Mouse (Mus musculus): ENCODE measurements at regions not wholly inside any gene's neighbourhood (a gene's known extent, or its start where the extent isn't known, plus 50 kb on each side); places are given as distances from the start of the nearest gene placed in this dataset.
A peak's percentile ranks its signal among the peaks of the same experiment; 100 is the strongest.
"Not testable (repeated sequence)": the region's sequence is repeated elsewhere in the genome, so short reads cannot be mapped to it uniquely, and the experiment has no call there.

DNA sequence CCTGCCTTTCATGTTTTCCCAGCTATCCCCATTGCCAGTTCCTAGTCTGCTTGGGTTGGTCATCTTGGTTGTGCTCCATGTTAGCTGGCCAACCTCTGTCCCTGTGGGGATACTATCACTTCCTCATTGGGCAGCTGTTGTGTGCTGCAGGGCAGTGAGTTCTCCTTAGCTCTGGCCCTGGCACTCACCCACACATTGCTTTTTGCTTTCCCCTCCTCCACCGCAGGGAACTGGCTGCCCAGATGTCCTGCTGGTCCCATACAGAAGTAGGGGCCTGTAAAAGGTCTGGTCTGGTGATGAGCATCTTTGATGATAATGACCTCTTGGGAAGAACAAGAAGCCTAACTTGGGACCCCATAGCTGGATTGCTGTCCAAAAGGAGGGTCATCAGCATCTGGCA, 308.2 kb upstream of the Gm21863 start:
- DNase-seq (ENCODE audit: low read depth) = not testable (repeated sequence)

DNA sequence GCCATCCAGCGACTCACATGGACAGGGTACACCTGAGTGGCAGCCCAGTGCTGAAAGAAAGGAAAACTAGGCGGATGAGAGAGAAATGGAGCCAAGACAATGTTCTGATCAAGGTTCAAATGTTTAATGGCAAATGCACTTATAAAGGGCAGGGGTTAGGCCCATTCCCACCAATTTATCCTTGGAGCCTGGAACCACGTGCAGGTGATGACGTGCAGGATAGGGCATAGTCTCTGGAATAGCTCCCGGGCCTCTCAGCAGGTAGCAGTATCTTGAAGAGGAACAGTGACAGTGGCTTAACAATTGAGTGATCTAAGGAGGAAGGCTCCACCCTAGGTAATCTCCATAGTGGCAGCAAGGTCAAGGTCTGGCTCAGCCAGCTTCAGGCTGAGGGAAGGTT, 285.8 kb upstream of the Gm21863 start:
- not testable (repeated sequence) for DNase-seq (ENCODE audit: low read depth)

- peak; percentile 9 for DNase-seq (ENCODE audit: low read depth)
Measured at GRCm38 (mm10) chr12:19670636-19671035, 283.7 kb upstream of the Gm21863 start.

Data from NIH3T3 (cell line).